Mouse (Mus musculus) lung, embryonic 14.5 days (tissue): Measurements from ENCODE around the gene Slc9a3r1. TPM values are rescaled to one million over a fixed set of nuclear protein-coding genes. Genes with fewer than 3 reads are reported as not detected.
A peak's percentile ranks its signal among the peaks of the same experiment; 100 is the strongest.

Source experiments
- ATAC-seq: fragments of 200-750 bp; cut with Nextera tagmentation; 2 replicates; pipeline ENCODE4 v1.8.0; 2017; ENCODE audit warnings: mild to moderate bottlenecking, moderate TSS enrichment, moderate library complexity; ENCODE audit not compliant: insufficient read depth
- DNase-seq: peaks from one replicate; pipeline ENCODE4 v3.0.0-alpha.2; 2015
- H3K27ac ChIP-seq: fragments of 300-500 bp; sonication (generic); 2 replicates; pipeline ENCODE4 v1.5.1; 2014; ENCODE audit warnings: low read depth, mild to moderate bottlenecking, moderate library complexity
- H3K27me3 ChIP-seq: fragments of 300-500 bp; sonication (generic); 2 replicates; pipeline ENCODE4 v1.6.1; 2014; ENCODE audit warnings: low read length, control low read depth; ENCODE audit not compliant: insufficient read depth
- H3K36me3 ChIP-seq: fragments of 300-500 bp; sonication (generic); 2 replicates; pipeline ENCODE4 v1.6.1; 2014; ENCODE audit warnings: control low read depth; ENCODE audit not compliant: insufficient read depth
- H3K4me1 ChIP-seq: fragments of 300-500 bp; sonication (generic); 2 replicates; pipeline ENCODE4 v1.6.1; 2014; ENCODE audit warnings: antibody characterized with exemption, control low read depth; ENCODE audit not compliant: insufficient read depth
- H3K4me2 ChIP-seq: fragments of 300-500 bp; sonication (generic); 2 replicates; pipeline ENCODE4 v1.6.1; 2014; ENCODE audit warnings: mild to moderate bottlenecking
- H3K4me3 ChIP-seq: fragments of 300-500 bp; sonication (generic); 2 replicates; pipeline ENCODE4 v1.5.1; 2014; ENCODE audit warnings: low read depth, low read length
- H3K9ac ChIP-seq: fragments of 300-500 bp; sonication (generic); 2 replicates; pipeline ENCODE4 v1.6.1; 2014
- H3K9me3 ChIP-seq: fragments of 300-500 bp; sonication (generic); 2 replicates; pipeline ENCODE4 v1.6.1; 2016; ENCODE audit warnings: low read depth, low read length, control low read depth
- CTCF ChIP-seq: IDR thresholded peaks from 2 replicates; pipeline ENCODE4 v1.5.1; 2016; ENCODE audit warnings: antibody characterized with exemption, low read depth
- WGBS: fragments of 180-500 bp; shearing (Covaris S2); extraction: QIAGEN DNeasy Blood & Tissue Kit; methylation state at CpG from one replicate; pipeline ENCODE4 v1.1.7; 2014; 5-methylcytosine and 5-hydroxymethylcytosine counted together
- polyA plus RNA-seq: library from polyadenylated mRNA; unstranded; fragments of >200 nt; fragmentation: Nextera tagmentation; extraction: Ambion mirVana; gene quantifications from 2 replicates; pipeline ENCODE4 v1.2.1, GENCODE M21; 2014

The Slc9a3r1 gene
- polyA plus RNA-seq, 1 experiment from 2014 or later, result 52.3 TPM

- Histone ChIP-seq H3K27me3 (0 out of 2 replicates have a peak, but pooled peaks cover 7% of the 10 kb centered on the region), H3K9ac (no peak overlapping the region), H3K27ac (no peak overlapping the region), H3K36me3 (peaks cover 25% of the 10 kb centered on the region; the same call in 1 of the 2 replicates), H3K4me3 (no peak overlapping the region), H3K9me3 (no peaks in the 10 kb centered on the region), H3K4me2 (no peak overlapping the region), H3K4me1 (no peaks in the 10 kb centered on the region)
- TF ChIP-seq CTCF, result no peak
- 82% methylated on average over 12 of the region's 12 CpGs for WGBS
- no peak for ATAC-seq
- DNase-seq, result no peak
These were observed 45.0 kb downstream of the Slc9a3r1 start for GRCm38 (mm10) chr11:115208126-115208525.

GRCm38 (mm10) chr11:115208776-115209732, 45.9 kb downstream of the Slc9a3r1 start:
- no peak for ATAC-seq
- no peak overlapping the region for H3K4me3 ChIP-seq
- no peak for DNase-seq

GRCm38 (mm10) chr11:115209958-115210357, 46.8 kb downstream of the Slc9a3r1 start:
- ATAC-seq (no peak), DNase-seq (no peak)
- no peaks in the 10 kb centered on the region for H3K9me3 ChIP-seq
- H3K9ac ChIP-seq, result no peak overlapping the region
- H3K27ac ChIP-seq, result no peak overlapping the region
- 75% methylated on average over 7 of the region's 7 CpGs for WGBS
- H3K36me3 ChIP-seq, result peaks cover 24% of the 10 kb centered on the region; the same call in 1 of the 2 replicates
- no peak overlapping the region for H3K4me3 ChIP-seq
- no peak overlapping the region for H3K4me2 ChIP-seq
- TF ChIP-seq CTCF, result no peak
- 0 out of 2 replicates have a peak, but pooled peaks cover 3% of the 10 kb centered on the region for H3K27me3 ChIP-seq
- H3K4me1 ChIP-seq, result no peaks in the 10 kb centered on the region

More at GRCm38 (mm10) chr11:115208776-115209732, 45.9 kb downstream of the Slc9a3r1 start:
- Histone ChIP-seq H3K27ac (no peak overlapping the region), H3K4me2 (no peak overlapping the region), H3K36me3 (peaks cover 25% of the 10 kb centered on the region; the same call in 1 of the 2 replicates), H3K27me3 (0 out of 2 replicates have a peak, but pooled peaks cover 3% of the 10 kb centered on the region), H3K9me3 (no peaks in the 10 kb centered on the region), H3K9ac (no peak overlapping the region), H3K4me1 (no peaks in the 10 kb centered on the region)
- 74% methylated on average over 25 of the region's 25 CpGs for WGBS
- no peak for TF ChIP-seq CTCF

GRCm38 (mm10) chr11:115212116-115212515, 49.0 kb downstream of the Slc9a3r1 start:
- Histone ChIP-seq H3K4me2 (no peak overlapping the region), H3K4me1 (no peaks in the 10 kb centered on the region), H3K27ac (no peak overlapping the region), H3K4me3 (no peak overlapping the region), H3K9ac (no peak overlapping the region), H3K27me3 (no peaks in the 10 kb centered on the region), H3K9me3 (no peaks in the 10 kb centered on the region), H3K36me3 (0 out of 2 replicates have a peak, but pooled peaks cover 3% of the 10 kb centered on the region)
- ATAC-seq (no peak), DNase-seq (no peak)
- TF ChIP-seq CTCF, result no peak
- WGBS, result 37% methylated on average over 13 of the region's 13 CpGs

DNA sequence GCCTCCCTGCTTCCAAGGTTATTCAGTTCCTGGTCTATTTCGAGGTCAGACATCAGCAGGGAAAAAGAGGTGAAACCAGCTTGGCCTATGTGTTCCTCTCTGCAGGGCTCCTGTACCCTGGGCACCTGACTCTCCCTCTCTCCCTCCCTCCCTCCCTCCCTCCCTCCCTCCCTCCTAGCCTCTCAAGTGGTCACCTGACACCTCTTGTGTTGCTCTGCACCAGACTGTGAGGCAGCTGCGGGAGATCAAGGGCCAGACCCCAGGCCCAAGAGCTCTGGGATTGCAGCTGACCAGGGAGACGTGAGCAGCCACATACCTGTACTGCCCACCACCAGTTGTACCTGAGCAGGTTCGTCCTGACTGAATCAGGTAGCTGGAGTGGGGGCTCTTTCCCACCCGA, 52.0 kb downstream of the Slc9a3r1 start:
- ATAC-seq (peak; percentile 59; the same call in 1 of the 2 replicates), DNase-seq (no peak)
- WGBS, result 28% methylated on average over 5 of the region's 5 CpGs
- peaks cover 12% of the 10 kb centered on the region; the same call in 1 of the 2 replicates for H3K27me3 ChIP-seq
- H3K4me1 ChIP-seq, result 0 out of 2 replicates have a peak, but pooled peaks cover 5% of the 10 kb centered on the region
- no peak for TF ChIP-seq CTCF
- H3K27ac ChIP-seq, result no peak overlapping the region
- H3K9me3 ChIP-seq, result no peaks in the 10 kb centered on the region
- H3K4me2 ChIP-seq, result no peak overlapping the region
- H3K9ac ChIP-seq, result no peak overlapping the region
- H3K4me3 ChIP-seq, result no peak overlapping the region
- H3K36me3 ChIP-seq, result no peaks in the 10 kb centered on the region

DNA sequence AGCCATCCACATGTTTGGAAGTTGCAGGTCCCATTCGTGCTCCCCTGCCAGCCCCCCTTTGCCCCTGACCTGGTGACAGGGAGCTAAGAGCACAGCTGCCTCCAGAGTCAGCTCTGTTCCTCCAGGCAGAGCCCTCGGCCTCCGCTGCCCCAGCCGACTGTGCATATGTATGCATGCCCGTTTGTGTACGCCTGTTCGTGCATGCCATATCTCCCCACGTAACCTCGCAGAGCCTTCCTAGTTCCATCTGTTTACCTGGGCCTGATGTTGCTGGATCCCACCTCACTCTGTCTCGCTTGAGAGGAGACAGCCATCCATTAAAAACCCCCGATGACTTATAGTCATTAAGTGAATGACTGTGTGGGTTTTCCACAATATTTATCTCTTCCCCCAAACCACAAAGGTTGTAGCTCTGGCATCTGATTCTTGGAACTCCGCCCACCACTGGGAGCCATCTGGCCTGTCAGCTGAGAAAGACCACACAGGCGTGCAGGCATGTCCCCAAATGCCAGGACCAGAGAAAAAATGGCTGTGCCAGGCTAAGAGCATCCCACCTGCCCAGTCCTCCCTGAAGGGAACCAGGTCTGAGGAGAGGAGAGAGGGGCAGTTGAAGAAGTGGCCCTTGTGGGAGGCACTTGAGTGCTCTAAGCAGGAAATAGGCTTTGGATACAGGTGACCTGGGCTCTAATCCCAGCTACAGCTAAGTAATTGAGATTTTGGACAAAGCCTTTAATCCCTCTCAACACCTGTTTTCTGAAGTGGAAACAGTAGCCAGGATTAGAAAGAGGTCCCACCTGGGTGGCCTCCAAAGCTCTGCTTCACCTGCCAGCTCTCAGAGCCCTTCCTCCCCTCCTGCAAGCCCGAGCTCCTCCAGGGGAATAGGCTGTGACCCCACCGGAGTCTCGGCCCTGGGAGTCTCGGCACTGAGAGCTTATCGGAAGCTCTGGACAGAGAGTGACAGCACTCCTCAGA, 54.6 kb downstream of the Slc9a3r1 start:
- Histone ChIP-seq H3K36me3 (no peaks in the 10 kb centered on the region), H3K4me3 (no peak overlapping the region), H3K27me3 (peaks cover 14% of the 10 kb centered on the region; the same call in 1 of the 2 replicates), H3K27ac (no peak overlapping the region), H3K4me2 (no peak overlapping the region), H3K4me1 (peaks cover 14% of the 10 kb centered on the region), H3K9me3 (no peaks in the 10 kb centered on the region), H3K9ac (no peak overlapping the region)
- no peak for DNase-seq
- 40% methylated on average over 18 of the region's 18 CpGs for WGBS
- ATAC-seq, result no peak
- no peak for TF ChIP-seq CTCF
